Mouse (Mus musculus): Measurements from ENCODE around the gene Tbc1d22a. TPM values are rescaled to one million over a fixed set of nuclear protein-coding genes. Genes with fewer than 3 reads are reported as not detected.
"Not testable (repeated sequence)": the region's sequence is repeated elsewhere in the genome, so short reads cannot be mapped to it uniquely, and the experiment has no call there.

The Tbc1d22a gene
- polyA plus RNA-seq, 1 experiment from 2014 or later, result 10.8 TPM

- 88% methylated on average over 5 of the region's 5 CpGs for WGBS
- Histone ChIP-seq H3K36me3 (replicated peaks) (peaks cover 4% of the 10 kb centered on the region), H3K27me3 (ENCODE audit: poor library complexity, severe bottlenecking) (no peaks in the 10 kb centered on the region), H3K4me1 (peaks cover 7% of the 10 kb centered on the region), H3K9me3 (peaks cover 3% of the 10 kb centered on the region; the same call in 1 of the 2 replicates), H3K27ac (no peak overlapping the region), H3K4me3 (no peak overlapping the region)
- DNase-seq (ENCODE audit: extremely low spot score, low spot score), result no peak
Measured at GRCm38 (mm10) chr15:86220229-86220630, 6.0 kb downstream of the Tbc1d22a start.

- Histone ChIP-seq H3K27ac (no peak overlapping the region), H3K4me3 (no peak overlapping the region), H3K4me1 (peaks cover 3% of the 10 kb centered on the region; the same call in 1 of the 2 replicates), H3K9me3 (peaks cover 3% of the 10 kb centered on the region; the same call in 1 of the 2 replicates), H3K36me3 (replicated peaks) (peaks cover 4% of the 10 kb centered on the region), H3K27me3 (ENCODE audit: poor library complexity, severe bottlenecking) (no peaks in the 10 kb centered on the region)
- DNase-seq (ENCODE audit: extremely low spot score, low spot score), result no peak
- WGBS, result 86% methylated on average over 4 of the region's 4 CpGs
Measured at GRCm38 (mm10) chr15:86220715-86221114, 6.5 kb downstream of the Tbc1d22a start.

- 88% methylated on average over 4 of the region's 4 CpGs for WGBS
- Histone ChIP-seq H3K9me3 (peaks cover 3% of the 10 kb centered on the region; the same call in 1 of the 2 replicates), H3K27ac (no peak overlapping the region)
Measured at GRCm38 (mm10) chr15:86221369-86221768, 7.1 kb downstream of the Tbc1d22a start.

GRCm38 (mm10) chr15:86221901-86222300 lies 7.6 kb downstream of the Tbc1d22a start:
- not testable (repeated sequence) for H3K27me3 ChIP-seq (ENCODE audit: poor library complexity, severe bottlenecking); H3K9me3 ChIP-seq; H3K4me3 ChIP-seq; H3K27ac ChIP-seq; DNase-seq (ENCODE audit: extremely low spot score, low spot score); H3K4me1 ChIP-seq; H3K36me3 ChIP-seq (replicated peaks)
- 89% methylated on average over 11 of the region's 11 CpGs for WGBS

More at GRCm38 (mm10) chr15:86221369-86221768, 7.1 kb downstream of the Tbc1d22a start:
- Histone ChIP-seq H3K4me1 (peaks cover 3% of the 10 kb centered on the region; the same call in 1 of the 2 replicates), H3K4me3 (no peak overlapping the region), H3K27me3 (ENCODE audit: poor library complexity, severe bottlenecking) (no peaks in the 10 kb centered on the region), H3K36me3 (replicated peaks) (peaks cover 4% of the 10 kb centered on the region)
- DNase-seq (ENCODE audit: extremely low spot score, low spot score), result no peak

- 87% methylated on average over 7 of the region's 7 CpGs for WGBS
- Histone ChIP-seq H3K27me3 (ENCODE audit: poor library complexity, severe bottlenecking) (no peaks in the 10 kb centered on the region), H3K4me1 (peaks cover 3% of the 10 kb centered on the region; the same call in 1 of the 2 replicates), H3K4me3 (no peak overlapping the region), H3K27ac (no peak overlapping the region; the same call in 1 of the 2 replicates), H3K9me3 (peaks cover 3% of the 10 kb centered on the region; the same call in 1 of the 2 replicates), H3K36me3 (replicated peaks) (peaks cover 4% of the 10 kb centered on the region)
- no peak for DNase-seq (ENCODE audit: extremely low spot score, low spot score)
Measured at GRCm38 (mm10) chr15:86224972-86225551, 10.8 kb downstream of the Tbc1d22a start.

- Histone ChIP-seq H3K9me3 (peaks cover 3% of the 10 kb centered on the region; the same call in 1 of the 2 replicates), H3K27me3 (ENCODE audit: poor library complexity, severe bottlenecking) (no peaks in the 10 kb centered on the region), H3K4me3 (no peak overlapping the region), H3K27ac (no peak overlapping the region), H3K36me3 (replicated peaks) (peaks cover 4% of the 10 kb centered on the region), H3K4me1 (no peaks in the 10 kb centered on the region)
- no peak for DNase-seq (ENCODE audit: extremely low spot score, low spot score)
- whole genome bisulfite sequencing, result 84% methylated on average over 5 of the region's 5 CpGs
Measured at GRCm38 (mm10) chr15:86226221-86226620, 12.0 kb downstream of the Tbc1d22a start.

GRCm38 (mm10) chr15:86226968-86227367 lies 12.7 kb downstream of the Tbc1d22a start:
- H3K4me3 ChIP-seq, result no peak overlapping the region
- DNase-seq (ENCODE audit: extremely low spot score, low spot score), result no peak
- 93% methylated on average over 2 of the region's 2 CpGs for WGBS
- no peaks in the 10 kb centered on the region for H3K27me3 ChIP-seq (ENCODE audit: poor library complexity, severe bottlenecking)
- H3K27ac ChIP-seq, result no peak overlapping the region
- no peaks in the 10 kb centered on the region for H3K4me1 ChIP-seq
- peaks cover 4% of the 10 kb centered on the region for H3K36me3 ChIP-seq (replicated peaks)
- peaks cover 3% of the 10 kb centered on the region; the same call in 1 of the 2 replicates for H3K9me3 ChIP-seq

- H3K27ac ChIP-seq, result no peak overlapping the region
- H3K4me3 ChIP-seq, result no peak overlapping the region
- no peaks in the 10 kb centered on the region for H3K27me3 ChIP-seq (ENCODE audit: poor library complexity, severe bottlenecking)
- 47% methylated on average over 3 of the region's 3 CpGs for WGBS
- DNase-seq (ENCODE audit: extremely low spot score, low spot score), result peak; percentile 35
- no peaks in the 10 kb centered on the region for H3K4me1 ChIP-seq
- peaks cover 3% of the 10 kb centered on the region; the same call in 1 of the 2 replicates for H3K9me3 ChIP-seq
- peaks cover 4% of the 10 kb centered on the region for H3K36me3 ChIP-seq (replicated peaks)
Measured at GRCm38 (mm10) chr15:86228186-86228585, 13.9 kb downstream of the Tbc1d22a start.

- no peak overlapping the region for H3K4me3 ChIP-seq
- 91% methylated on average over 8 of the region's 8 CpGs for WGBS
- no peaks in the 10 kb centered on the region for H3K27me3 ChIP-seq (ENCODE audit: poor library complexity, severe bottlenecking)
- H3K9me3 ChIP-seq, result no peaks in the 10 kb centered on the region
- H3K27ac ChIP-seq, result no peak overlapping the region
- no peaks in the 10 kb centered on the region for H3K4me1 ChIP-seq
- H3K36me3 ChIP-seq (replicated peaks), result no peaks in the 10 kb centered on the region
- no peak for DNase-seq (ENCODE audit: extremely low spot score, low spot score)
Measured at GRCm38 (mm10) chr15:86229088-86229487, 14.8 kb downstream of the Tbc1d22a start.

- Histone ChIP-seq H3K9me3 (no peaks in the 10 kb centered on the region), H3K27me3 (ENCODE audit: poor library complexity, severe bottlenecking) (no peaks in the 10 kb centered on the region), H3K4me3 (no peak overlapping the region), H3K36me3 (replicated peaks) (no peaks in the 10 kb centered on the region), H3K4me1 (no peaks in the 10 kb centered on the region), H3K27ac (no peak overlapping the region)
- WGBS, result 85% methylated on average over 11 of the region's 11 CpGs
- DNase-seq (ENCODE audit: extremely low spot score, low spot score), result no peak
Measured at GRCm38 (mm10) chr15:86229623-86230022, 15.4 kb downstream of the Tbc1d22a start.

- H3K36me3 ChIP-seq (replicated peaks), result peaks cover 3% of the 10 kb centered on the region; the same call in 1 of the 2 replicates
Measured at GRCm38 (mm10) chr15:86231170-86231569, 16.9 kb downstream of the Tbc1d22a start.

GRCm38 (mm10) chr15:86231831-86232512 lies 17.7 kb downstream of the Tbc1d22a start:
- Histone ChIP-seq H3K4me1 (no peaks in the 10 kb centered on the region), H3K4me3 (no peak overlapping the region), H3K9me3 (no peaks in the 10 kb centered on the region), H3K36me3 (replicated peaks) (peaks cover 3% of the 10 kb centered on the region; the same call in 1 of the 2 replicates), H3K27ac (no peak overlapping the region), H3K27me3 (ENCODE audit: poor library complexity, severe bottlenecking) (no peaks in the 10 kb centered on the region)
- 88% methylated on average over 7 of the region's 7 CpGs for WGBS
- DNase-seq (ENCODE audit: extremely low spot score, low spot score), result no peak

More at GRCm38 (mm10) chr15:86231170-86231569, 16.9 kb downstream of the Tbc1d22a start:
- DNase-seq (ENCODE audit: extremely low spot score, low spot score), result no peak
- 100% methylated on average over 1 of the region's 1 CpGs for WGBS
- H3K4me1 ChIP-seq, result no peaks in the 10 kb centered on the region
- no peak overlapping the region for H3K27ac ChIP-seq
- H3K4me3 ChIP-seq, result no peak overlapping the region
- no peaks in the 10 kb centered on the region for H3K9me3 ChIP-seq
- H3K27me3 ChIP-seq (ENCODE audit: poor library complexity, severe bottlenecking), result no peaks in the 10 kb centered on the region

GRCm38 (mm10) chr15:86234001-86234400 lies 19.7 kb downstream of the Tbc1d22a start:
- Histone ChIP-seq H3K9me3 (no peaks in the 10 kb centered on the region), H3K36me3 (replicated peaks) (peaks cover 3% of the 10 kb centered on the region; the same call in 1 of the 2 replicates), H3K27ac (no peak overlapping the region), H3K4me1 (no peaks in the 10 kb centered on the region), H3K4me3 (no peak overlapping the region), H3K27me3 (ENCODE audit: poor library complexity, severe bottlenecking) (no peaks in the 10 kb centered on the region)
- WGBS, result 90% methylated on average over 5 of the region's 5 CpGs
- no peak for DNase-seq (ENCODE audit: extremely low spot score, low spot score)

All from forebrain, embryonic 10.5 days (tissue).